16 mouse cellular contexts compared by ENCODE assay signal in the genomic region with DNA sequence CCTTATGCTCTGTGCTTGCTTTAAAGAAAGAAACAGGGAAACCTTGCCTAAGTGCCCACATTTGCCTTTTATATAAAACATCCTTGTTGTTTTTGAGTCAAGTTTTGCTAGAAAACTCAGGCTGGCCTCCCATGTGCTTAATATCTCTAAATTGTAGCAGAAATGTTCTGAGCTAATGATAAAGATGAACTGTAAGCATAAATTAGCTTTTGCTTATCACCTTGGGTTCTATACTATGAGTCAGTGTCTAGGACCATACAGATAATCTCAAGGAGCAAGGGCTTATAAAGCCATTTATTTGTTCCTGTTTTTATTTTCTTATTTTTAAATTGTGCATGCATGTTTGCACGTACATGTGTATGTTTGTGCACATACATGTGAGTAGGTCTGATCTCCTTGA.
"Had no signal": no experiment of that assay in that cellular context is flagged by ENCODE, and none has a peak within 500 bp of the region (broad histone marks: within the 10 kb centered on the region; RNA-seq: fewer than 3 reads in every experiment).

No protein-coding gene starts in this region.

- H3K9me3 ChIP-seq: neural tube, embryonic 15.5 days; stomach, embryonic 15.5 days had no signal

- H3K4me3 ChIP-seq: neural tube, embryonic 13.5 days; neural tube, embryonic 15.5 days; stomach, embryonic 15.5 days had no signal

- H3K9ac ChIP-seq: neural tube, embryonic 13.5 days; neural tube, embryonic 15.5 days; stomach, embryonic 15.5 days had no signal

- H3K4me1 ChIP-seq: neural tube, embryonic 13.5 days; neural tube, embryonic 15.5 days; stomach, embryonic 15.5 days had no signal

- H3K27me3 ChIP-seq: neural tube, embryonic 13.5 days; neural tube, embryonic 15.5 days; stomach, embryonic 15.5 days had no signal

- H3K27ac ChIP-seq: neural tube, embryonic 13.5 days; neural tube, embryonic 15.5 days; stomach, embryonic 15.5 days; stomach, postnatal 0 days had no signal

- DNase-seq: retina, postnatal 1 day; right cerebral cortex, adult 18-20 months; right cerebral cortex, postnatal 14 days; right cerebral cortex, postnatal 25 days; right cerebral cortex, postnatal 4 days; spleen, adult 18-20 months; thymus, adult 18-20 months; thymus, adult 2 months; thymus, postnatal 14 days; thymus, postnatal 25 days; thymus, postnatal 36 days; thymus, postnatal 4 days had no signal

- H3K36me3 ChIP-seq: neural tube, embryonic 13.5 days; neural tube, embryonic 15.5 days; stomach, embryonic 15.5 days had no signal
